Mouse (Mus musculus) ES-Bruce4 (cell line): ENCODE measurements around the gene Ttc21a.

ENCODE experiments used
- CTCF ChIP-seq: IDR thresholded peaks from one replicate; pipeline ENCODE4 v1.8.1; 2011; ENCODE audit warnings: low read depth, low read length
- EP300 ChIP-seq: IDR thresholded peaks from 2 replicates; pipeline ENCODE4 v1.6.1; 2011; ENCODE audit warnings: low read depth, low read length; ENCODE audit not compliant: insufficient read depth
- POLR2A ChIP-seq: IDR thresholded peaks from one replicate; pipeline ENCODE4 v1.8.1; 2011; ENCODE audit warnings: low read length; ENCODE audit not compliant: insufficient read depth

- TF ChIP-seq POLR2A: no peak
- TF ChIP-seq CTCF: no peak
- TF ChIP-seq EP300: no peak
Observed at GRCm38 (mm10) chr9:120016956-120017355, 79.5 kb downstream of the Ttc21a start.
